Mouse (Mus musculus): ENCODE data around the gene Gm20518.
A peak's percentile ranks its signal among the peaks of the same experiment; 100 is the strongest.

The Gm20518 gene

GRCm38 (mm10) chr16:17891567-17891959 lies at the start of gene Gm20518:
TSS of gene Gm20518 (minus strand) at chr16:17891671.
- DNase-seq (ENCODE audit: low read depth, low spot score) = peak; percentile 99

- no peak for DNase-seq (ENCODE audit: low read depth, low spot score)
These were observed 47.8 kb upstream of the Gm20518 start for GRCm38 (mm10) chr16:17939255-17939751.

GRCm38 (mm10) chr16:17938821-17939220 lies 47.4 kb upstream of the Gm20518 start:
- DNase-seq (ENCODE audit: low read depth, low spot score) = peak; percentile 86

- no peak for DNase-seq (ENCODE audit: low read depth, low spot score)
These were observed 46.7 kb upstream of the Gm20518 start for GRCm38 (mm10) chr16:17938187-17938586.

GRCm38 (mm10) chr16:17936776-17937175 lies 45.3 kb upstream of the Gm20518 start:
- DNase-seq (ENCODE audit: low read depth, low spot score) = peak; percentile 48

GRCm38 (mm10) chr16:17934445-17934910 lies 43.0 kb upstream of the Gm20518 start:
- no peak for DNase-seq (ENCODE audit: low read depth, low spot score)

GRCm38 (mm10) chr16:17933594-17934444 lies 42.3 kb upstream of the Gm20518 start:
- no peak for DNase-seq (ENCODE audit: low read depth, low spot score)

- no peak for DNase-seq (ENCODE audit: low read depth, low spot score)
These were observed 40.5 kb upstream of the Gm20518 start for GRCm38 (mm10) chr16:17931906-17932460.

GRCm38 (mm10) chr16:17929631-17930030 lies 38.2 kb upstream of the Gm20518 start:
- no peak for DNase-seq (ENCODE audit: low read depth, low spot score)

GRCm38 (mm10) chr16:17929211-17929610 lies 37.7 kb upstream of the Gm20518 start:
- no peak for DNase-seq (ENCODE audit: low read depth, low spot score)

- peak; percentile 99 for DNase-seq (ENCODE audit: low read depth, low spot score)
These were observed 37.2 kb upstream of the Gm20518 start for GRCm38 (mm10) chr16:17928627-17929104.

GRCm38 (mm10) chr16:17928087-17928580 lies 36.7 kb upstream of the Gm20518 start, which contains the start of gene Slc25a1:
TSS of gene Slc25a1 (minus strand) at chr16:17928219.
- peak; percentile 86 for DNase-seq (ENCODE audit: low read depth, low spot score)

- no peak for DNase-seq (ENCODE audit: low read depth, low spot score)
These were observed 36.0 kb upstream of the Gm20518 start for GRCm38 (mm10) chr16:17927351-17928082.

GRCm38 (mm10) chr16:17922163-17922538 lies 30.7 kb upstream of the Gm20518 start:
- no peak for DNase-seq (ENCODE audit: low read depth, low spot score)

GRCm38 (mm10) chr16:17921325-17922162 lies 30.1 kb upstream of the Gm20518 start:
- DNase-seq (ENCODE audit: low read depth, low spot score) = peak; percentile 99

GRCm38 (mm10) chr16:17920586-17920985 lies 29.1 kb upstream of the Gm20518 start:
- DNase-seq (ENCODE audit: low read depth, low spot score) = peak; percentile 33

GRCm38 (mm10) chr16:17914307-17915249 lies 23.1 kb upstream of the Gm20518 start, which contains the start of gene Gsc2:
TSS of gene Gsc2 (minus strand) at chr16:17915059.
- DNase-seq (ENCODE audit: low read depth, low spot score) = peak; percentile 83

GRCm38 (mm10) chr16:17911052-17911595 lies 19.7 kb upstream of the Gm20518 start, which contains the start of gene Ess2:
TSS of gene Ess2 (minus strand) at chr16:17911348.
- peak; percentile 97 for DNase-seq (ENCODE audit: low read depth, low spot score)

- no peak for DNase-seq (ENCODE audit: low read depth, low spot score)
These were observed 7.0 kb upstream of the Gm20518 start, which contains the start of the genes Dgcr2 and Tssk2 for GRCm38 (mm10) chr16:17898462-17898861. TSS of gene Dgcr2 (minus strand) at chr16:17898562. TSS of gene Tssk2 (plus strand) at chr16:17898637.

All from ZHBTc4 (cell line).